Mouse (Mus musculus) stomach, embryonic 14.5 days (tissue): ENCODE measurements at regions not wholly inside any gene's neighbourhood (a gene's known extent, or its start where the extent isn't known, plus 50 kb on each side); places are given as distances from the start of the nearest gene placed in this dataset.

Experiments
- ATAC-seq: fragments of 200-750 bp; cut with Nextera tagmentation; 2 replicates; pipeline ENCODE4 v1.8.0; 2017; ENCODE audit warnings: low read depth, moderate TSS enrichment; ENCODE audit not compliant: insufficient number of reproducible peaks, insufficient read depth, low FRiP score
- H3K27ac ChIP-seq: fragments of 300-500 bp; sonication (generic); 2 replicates; pipeline ENCODE4 v1.5.1; 2014; ENCODE audit warnings: mild to moderate bottlenecking, low read length, moderate library complexity, mixed read lengths
- H3K27me3 ChIP-seq: fragments of 300-500 bp; sonication (generic); 2 replicates; pipeline ENCODE4 v1.6.1; 2014; ENCODE audit warnings: low read length, control low read depth, mixed read lengths; ENCODE audit not compliant: control insufficient read depth, insufficient read depth
- H3K36me3 ChIP-seq: fragments of 300-500 bp; sonication (generic); 2 replicates; pipeline ENCODE4 v1.6.1; 2014; ENCODE audit warnings: mild to moderate bottlenecking, control low read depth, low read length, moderate library complexity, mixed read lengths; ENCODE audit not compliant: control insufficient read depth, insufficient read depth
- H3K4me1 ChIP-seq: fragments of 300-500 bp; sonication (generic); 2 replicates; pipeline ENCODE4 v1.6.1; 2014; ENCODE audit warnings: low read length, control low read depth, mixed read lengths; ENCODE audit not compliant: control insufficient read depth, insufficient read depth
- H3K4me2 ChIP-seq: fragments of 300-500 bp; sonication (generic); replicated peaks from 2 replicates; pipeline ENCODE4 v1.6.1; 2014; ENCODE audit warnings: low read depth, low read length, control low read depth
- H3K4me3 ChIP-seq: fragments of 300-500 bp; sonication (generic); 2 replicates; pipeline ENCODE4 v1.5.1; 2014; ENCODE audit warnings: low read depth, low read length, control low read depth
- H3K9ac ChIP-seq: fragments of 300-500 bp; sonication (generic); replicated peaks from 2 replicates; pipeline ENCODE4 v1.6.1; 2014; ENCODE audit warnings: low read depth, mild to moderate bottlenecking, control low read depth, low read length, moderate library complexity, mixed read lengths
- H3K9me3 ChIP-seq: fragments of 300-500 bp; sonication (generic); 2 replicates; pipeline ENCODE4 v1.6.1; 2016; ENCODE audit warnings: low read depth, low read length, control low read depth; ENCODE audit not compliant: control insufficient read depth
- WGBS: fragments of 180-500 bp; shearing (Covaris S2); extraction: QIAGEN DNeasy Blood & Tissue Kit; methylation state at CpG from one replicate; pipeline ENCODE4 v1.1.7; 2014; 5-methylcytosine and 5-hydroxymethylcytosine counted together

DNA sequence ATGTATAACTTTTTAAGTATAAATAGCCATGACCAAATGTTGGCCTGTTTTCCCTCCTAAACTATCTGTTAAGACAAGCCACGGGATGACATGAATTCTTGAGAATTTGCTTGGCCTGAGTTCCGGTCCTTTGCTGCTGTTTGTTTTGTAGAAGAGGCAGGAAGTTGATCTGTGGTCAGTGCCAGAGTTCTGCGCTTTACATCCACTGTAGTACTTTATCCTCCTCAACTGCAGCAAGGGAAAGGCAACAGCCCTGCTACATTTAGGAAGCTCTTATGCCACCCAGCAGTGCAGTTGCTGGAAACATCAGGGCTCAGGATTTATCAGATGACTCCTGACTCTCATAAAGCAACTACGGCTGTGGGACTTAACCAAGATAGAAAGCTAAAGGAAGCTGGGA is 508.4 kb upstream of the Map3k7 start:
- ATAC-seq = no peak

GRCm38 (mm10) chr4:31462456-31462855 is 501.4 kb upstream of the Map3k7 start:
- Histone ChIP-seq H3K36me3 (no peaks in the 10 kb centered on the region), H3K4me1 (no peaks in the 10 kb centered on the region), H3K27ac (no peak overlapping the region), H3K4me3 (no peak overlapping the region), H3K4me2 (no peak overlapping the region), H3K27me3 (no peaks in the 10 kb centered on the region), H3K9me3 (no peaks in the 10 kb centered on the region), H3K9ac (no peak overlapping the region)
- no peak for ATAC-seq
- 87% methylated on average over 4 of the region's 4 CpGs for WGBS

More for the DNA sequence above, 508.4 kb upstream of the Map3k7 start:
- H3K9ac ChIP-seq = no peak overlapping the region
- no peak overlapping the region for H3K4me2 ChIP-seq
- H3K4me3 ChIP-seq = no peak overlapping the region
- no peaks in the 10 kb centered on the region for H3K36me3 ChIP-seq
- no peak overlapping the region for H3K27ac ChIP-seq
- H3K4me1 ChIP-seq = no peaks in the 10 kb centered on the region
- H3K9me3 ChIP-seq = no peaks in the 10 kb centered on the region
- 33% methylated on average over 4 of the region's 4 CpGs for WGBS
- no peaks in the 10 kb centered on the region for H3K27me3 ChIP-seq

- no peak overlapping the region for H3K4me2 ChIP-seq
- no peaks in the 10 kb centered on the region for H3K36me3 ChIP-seq
- no peaks in the 10 kb centered on the region for H3K27me3 ChIP-seq
- 83% methylated on average over 5 of the region's 5 CpGs for WGBS
- no peaks in the 10 kb centered on the region for H3K4me1 ChIP-seq
- ATAC-seq = no peak
- no peaks in the 10 kb centered on the region for H3K9me3 ChIP-seq
- no peak overlapping the region for H3K27ac ChIP-seq
- no peak overlapping the region for H3K4me3 ChIP-seq
- H3K9ac ChIP-seq = no peak overlapping the region
These were observed 500.7 kb upstream of the Map3k7 start for GRCm38 (mm10) chr4:31463130-31463698.

DNA sequence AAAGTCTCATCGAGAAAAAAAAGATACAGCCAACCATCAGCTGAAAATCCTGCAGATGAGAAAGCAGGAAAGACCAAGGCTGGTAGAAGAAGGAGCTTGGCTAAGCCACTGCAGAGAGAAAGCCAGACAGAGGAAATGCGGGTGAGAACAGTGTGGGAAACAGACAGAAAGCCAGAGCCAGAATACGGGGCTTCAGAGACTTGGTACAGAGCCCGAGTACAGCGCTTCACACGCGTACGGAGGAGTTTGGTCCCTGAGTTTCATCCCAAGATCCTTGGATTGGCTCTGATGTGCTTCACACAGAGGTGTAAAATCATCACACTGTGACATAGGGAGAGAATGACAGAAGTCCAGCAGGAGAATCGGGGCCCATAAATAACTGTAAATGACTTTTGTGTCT is 495.6 kb upstream of the Map3k7 start:
- no peak overlapping the region for H3K9ac ChIP-seq
- no peak overlapping the region for H3K4me3 ChIP-seq
- no peak for ATAC-seq
- H3K4me1 ChIP-seq = no peaks in the 10 kb centered on the region
- whole genome bisulfite sequencing = 86% methylated on average over 9 of the region's 9 CpGs
- no peaks in the 10 kb centered on the region for H3K36me3 ChIP-seq
- no peaks in the 10 kb centered on the region for H3K27me3 ChIP-seq
- H3K4me2 ChIP-seq = no peak overlapping the region
- H3K27ac ChIP-seq = no peak overlapping the region
- no peaks in the 10 kb centered on the region for H3K9me3 ChIP-seq

DNA sequence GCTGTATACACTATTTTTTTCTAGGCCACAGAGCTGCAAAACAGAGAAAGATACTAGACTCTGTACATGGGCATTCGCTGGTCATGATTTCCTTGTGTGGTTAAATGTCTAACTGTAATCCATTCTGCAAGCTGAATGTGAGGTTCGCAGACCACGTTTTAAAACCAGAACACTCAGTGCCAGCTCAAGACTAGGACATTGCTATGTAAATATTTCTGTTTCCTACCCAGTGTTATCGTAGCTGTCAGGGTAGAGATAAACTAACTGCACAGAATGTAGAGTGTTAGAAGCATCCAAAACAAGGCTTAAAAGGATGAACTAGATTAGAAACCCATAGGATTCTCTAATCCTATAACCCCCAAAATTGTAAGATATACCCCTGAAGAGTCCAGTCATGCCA is 494.1 kb upstream of the Map3k7 start:
- H3K4me1 ChIP-seq = no peaks in the 10 kb centered on the region
- no peak overlapping the region for H3K4me3 ChIP-seq
- H3K36me3 ChIP-seq = no peaks in the 10 kb centered on the region
- H3K9ac ChIP-seq = no peak overlapping the region
- no peaks in the 10 kb centered on the region for H3K9me3 ChIP-seq
- 30% methylated on average over 4 of the region's 4 CpGs for WGBS
- ATAC-seq = no peak
- H3K4me2 ChIP-seq = no peak overlapping the region
- H3K27ac ChIP-seq = no peak overlapping the region
- H3K27me3 ChIP-seq = no peaks in the 10 kb centered on the region

DNA sequence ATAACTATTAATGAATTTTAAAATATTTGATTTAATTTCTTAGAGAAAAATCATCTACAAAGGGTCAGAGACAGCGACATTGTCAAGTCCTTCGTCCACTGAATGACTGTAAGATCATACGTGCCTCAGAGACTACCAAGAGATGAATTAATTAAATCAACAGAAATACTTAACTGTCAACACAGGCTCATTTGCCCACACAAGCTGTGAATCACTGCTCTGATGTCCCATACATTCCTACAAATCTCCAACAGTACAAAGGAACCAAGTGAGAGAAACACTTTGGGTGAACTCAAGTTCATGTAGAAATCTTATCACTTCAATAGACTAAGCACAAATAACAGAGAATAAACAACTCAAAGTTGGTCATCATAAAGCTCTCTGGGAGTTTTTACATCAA is 471.4 kb upstream of the Map3k7 start:
- Histone ChIP-seq H3K9me3 (no peaks in the 10 kb centered on the region), H3K4me2 (no peak overlapping the region), H3K27me3 (no peaks in the 10 kb centered on the region), H3K4me3 (no peak overlapping the region), H3K36me3 (no peaks in the 10 kb centered on the region), H3K9ac (no peak overlapping the region), H3K4me1 (no peaks in the 10 kb centered on the region), H3K27ac (no peak overlapping the region)
- WGBS = 77% methylated on average over 3 of the region's 3 CpGs
- no peak for ATAC-seq

DNA sequence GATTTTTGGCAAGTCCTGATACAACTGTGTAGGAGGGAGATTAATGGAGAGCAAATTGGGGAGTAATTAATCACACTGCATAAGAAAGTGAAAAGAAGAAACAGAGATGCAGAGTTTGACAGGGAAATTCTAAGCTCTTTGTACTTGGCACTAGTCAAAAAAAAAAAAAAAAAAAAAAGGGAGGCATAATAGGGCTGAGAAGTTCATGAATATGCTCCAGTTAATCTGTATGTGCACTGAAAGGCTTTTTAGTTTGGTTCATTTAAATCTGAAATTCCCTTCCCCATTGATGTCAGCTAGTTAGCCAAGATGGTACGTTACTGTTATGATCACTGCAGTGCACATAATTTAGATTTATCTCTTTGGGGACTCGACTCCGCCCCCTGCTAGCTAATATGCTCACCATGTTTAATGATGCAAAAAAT is 470.8 kb upstream of the Map3k7 start:
- no peaks in the 10 kb centered on the region for H3K27me3 ChIP-seq
- no peaks in the 10 kb centered on the region for H3K4me1 ChIP-seq
- WGBS = 74% methylated on average over 3 of the region's 3 CpGs
- H3K9ac ChIP-seq = no peak overlapping the region
- ATAC-seq = no peak
- no peak overlapping the region for H3K4me3 ChIP-seq
- no peaks in the 10 kb centered on the region for H3K9me3 ChIP-seq
- no peak overlapping the region for H3K4me2 ChIP-seq
- no peaks in the 10 kb centered on the region for H3K36me3 ChIP-seq
- H3K27ac ChIP-seq = no peak overlapping the region

- Histone ChIP-seq H3K4me1 (no peaks in the 10 kb centered on the region), H3K4me3 (no peak overlapping the region), H3K36me3 (no peaks in the 10 kb centered on the region), H3K9ac (no peak overlapping the region), H3K4me2 (no peak overlapping the region), H3K27ac (no peak overlapping the region), H3K27me3 (no peaks in the 10 kb centered on the region), H3K9me3 (no peaks in the 10 kb centered on the region)
- WGBS = 91% methylated on average over 2 of the region's 2 CpGs
- ATAC-seq = no peak
These were observed 464.0 kb upstream of the Map3k7 start for GRCm38 (mm10) chr4:31499888-31500287.

DNA sequence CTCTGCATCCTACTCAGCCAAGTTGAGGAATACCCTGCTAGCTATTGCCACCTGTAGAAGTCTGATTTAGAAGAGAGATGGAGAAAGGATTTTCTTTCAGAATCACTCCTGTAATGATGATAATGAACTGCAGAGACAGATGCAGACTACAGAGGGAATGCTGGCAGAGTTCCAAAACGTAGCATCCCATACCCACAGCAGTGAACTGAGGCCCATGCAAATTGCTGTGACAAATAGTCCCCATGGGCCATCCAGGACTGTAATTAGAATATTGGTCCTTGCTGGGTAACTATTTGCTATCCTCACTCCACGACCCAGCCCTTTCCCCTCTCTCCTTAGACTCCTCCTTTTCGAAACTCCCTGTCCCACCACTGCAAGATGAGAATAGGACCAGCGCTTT is 463.5 kb upstream of the Map3k7 start:
- ATAC-seq = no peak

More for the DNA sequence above, 463.5 kb upstream of the Map3k7 start:
- H3K27ac ChIP-seq = no peak overlapping the region
- H3K4me2 ChIP-seq = no peak overlapping the region
- no peak overlapping the region for H3K4me3 ChIP-seq
- no peaks in the 10 kb centered on the region for H3K4me1 ChIP-seq
- WGBS = 79% methylated on average over 4 of the region's 4 CpGs
- no peak overlapping the region for H3K9ac ChIP-seq
- no peaks in the 10 kb centered on the region for H3K9me3 ChIP-seq
- H3K27me3 ChIP-seq = no peaks in the 10 kb centered on the region
- no peaks in the 10 kb centered on the region for H3K36me3 ChIP-seq
